Mouse (Mus musculus) intestine, postnatal 0 days (tissue): ENCODE measurements around the gene Arhgdia. TPM values are rescaled to one million over a fixed set of nuclear protein-coding genes. Genes with fewer than 3 reads are reported as not detected.
"Not testable (repeated sequence)": the region's sequence is repeated elsewhere in the genome, so short reads cannot be mapped to it uniquely, and the experiment has no call there.

Experiments
- ATAC-seq: fragments of 200-750 bp; cut with Nextera tagmentation; 2 replicates; pipeline ENCODE4 v1.8.0; 2017; ENCODE audit warnings: mild to moderate bottlenecking, moderate TSS enrichment, moderate library complexity
- H3K27ac ChIP-seq: fragments of 300-500 bp; sonication (generic); 2 replicates; pipeline ENCODE4 v1.5.1; 2014; ENCODE audit warnings: mild to moderate bottlenecking, low read depth, low read length, moderate library complexity
- H3K27me3 ChIP-seq: fragments of 300-500 bp; sonication (generic); replicated peaks from 2 replicates; pipeline ENCODE4 v1.6.1; 2014; ENCODE audit warnings: low read length, mixed read lengths; ENCODE audit not compliant: control insufficient read depth, insufficient read depth
- H3K36me3 ChIP-seq: fragments of 300-500 bp; sonication (generic); 2 replicates; pipeline ENCODE4 v1.6.1; 2014; ENCODE audit warnings: mild to moderate bottlenecking, moderate library complexity; ENCODE audit not compliant: control insufficient read depth, insufficient read depth
- H3K4me1 ChIP-seq: fragments of 300-500 bp; sonication (generic); replicated peaks from 2 replicates; pipeline ENCODE4 v1.6.1; 2014; ENCODE audit warnings: antibody characterized with exemption, low read length, mixed read lengths; ENCODE audit not compliant: control insufficient read depth, insufficient read depth
- H3K4me2 ChIP-seq: fragments of 300-500 bp; sonication (generic); replicated peaks from 2 replicates; pipeline ENCODE4 v1.6.1; 2014; ENCODE audit warnings: low read depth, mild to moderate bottlenecking, moderate library complexity
- H3K4me3 ChIP-seq: fragments of 300-500 bp; sonication (generic); 2 replicates; pipeline ENCODE4 v1.5.1; 2014; ENCODE audit warnings: low read depth, low read length
- H3K9ac ChIP-seq: fragments of 300-500 bp; sonication (generic); 2 replicates; pipeline ENCODE4 v1.6.1; 2014; ENCODE audit warnings: mild to moderate bottlenecking, low read depth, low read length
- H3K9me3 ChIP-seq: fragments of 300-500 bp; sonication (generic); 2 replicates; pipeline ENCODE4 v1.6.1; 2016; ENCODE audit warnings: mixed run types; ENCODE audit not compliant: control insufficient read depth
- CTCF ChIP-seq: sonication (generic); IDR thresholded peaks from 2 replicates; pipeline ENCODE4 v1.5.1; 2016; ENCODE audit warnings: low read depth, mild to moderate bottlenecking, control low read depth, antibody characterized with exemption, moderate library complexity
- WGBS: fragments of 180-500 bp; shearing (Covaris S2); extraction: QIAGEN DNeasy Blood & Tissue Kit; methylation state at CpG from one replicate; pipeline ENCODE4 v1.1.7; 2014; 5-methylcytosine and 5-hydroxymethylcytosine counted together
- polyA plus RNA-seq: library from polyadenylated mRNA; unstranded; fragments of >200 nt; fragmentation: Nextera tagmentation; extraction: Ambion mirVana; gene quantifications from 2 replicates; pipeline ENCODE4 v1.2.1, GENCODE M21; 2015

The Arhgdia gene
- polyA plus RNA-seq, 1 experiment from 2014 or later, result 493 TPM

- no peak for ATAC-seq
- Histone ChIP-seq H3K27ac (no peak overlapping the region), H3K9me3 (no peaks in the 10 kb centered on the region), H3K36me3 (peaks cover 44% of the 10 kb centered on the region), H3K27me3 (no peaks in the 10 kb centered on the region), H3K9ac (peak overlapping the region; percentile 97), H3K4me3 (peak overlapping the region; percentile 65), H3K4me1 (0 out of 2 replicates have a peak, but pooled peaks cover 6% of the 10 kb centered on the region), H3K4me2 (peak overlapping the region; percentile 77)
- WGBS, result 47% methylated on average over 17 of the region's 17 CpGs
- no peak for TF ChIP-seq CTCF
These were observed 17.6 kb upstream of the Arhgdia start for GRCm38 (mm10) chr11:120598990-120599549.

- Histone ChIP-seq H3K4me3 (peak within 1 kb of the TSS; percentile 65), H3K9ac (peak within 1 kb of the TSS; percentile 97), H3K27ac (peak within 1 kb of the TSS; percentile 94), H3K36me3 (peaks cover 43% of the 10 kb centered on the region), H3K27me3 (no peaks in the 10 kb centered on the region), H3K4me1 (0 out of 2 replicates have a peak, but pooled peaks cover 6% of the 10 kb centered on the region), H3K4me2 (peak within 1 kb of the TSS; percentile 77), H3K9me3 (no peaks in the 10 kb centered on the region)
- WGBS, result under 1% methylated on average over 87 of the region's 88 CpGs
- TF ChIP-seq CTCF, result no peak; the same call in 1 of the 2 replicates
- peak; percentile 99 for ATAC-seq
These were observed 17.0 kb upstream of the Arhgdia start, which contains the start of the genes Alyref and Anapc11 for GRCm38 (mm10) chr11:120598283-120598989. Alyref (minus strand) TSS chr11:120598365. Anapc11 (plus strand) TSS chr11:120598421.

GRCm38 (mm10) chr11:120597240-120598235, 16.1 kb upstream of the Arhgdia start:
- Histone ChIP-seq H3K9ac (peak overlapping the region; percentile 97), H3K27ac (peak overlapping the region; percentile 94), H3K9me3 (no peaks in the 10 kb centered on the region), H3K27me3 (no peaks in the 10 kb centered on the region), H3K4me2 (peak overlapping the region; percentile 77), H3K36me3 (peaks cover 44% of the 10 kb centered on the region), H3K4me3 (peak overlapping the region; percentile 65), H3K4me1 (0 out of 2 replicates have a peak, but pooled peaks cover 6% of the 10 kb centered on the region)
- 2% methylated on average over 80 of the region's 99 CpGs for WGBS
- ATAC-seq, result peak; percentile 39
- no peak for TF ChIP-seq CTCF

- H3K4me1 ChIP-seq, result no peaks in the 10 kb centered on the region
- no peak overlapping the region for H3K9ac ChIP-seq
- H3K4me2 ChIP-seq, result no peak overlapping the region
- H3K36me3 ChIP-seq, result peaks cover 58% of the 10 kb centered on the region
- ATAC-seq, result no peak
- no peak for TF ChIP-seq CTCF
- H3K9me3 ChIP-seq, result no peaks in the 10 kb centered on the region
- H3K27me3 ChIP-seq, result no peaks in the 10 kb centered on the region
- H3K4me3 ChIP-seq, result no peak overlapping the region
- WGBS, result 87% methylated on average over 6 of the region's 6 CpGs
- no peak overlapping the region; the same call in 1 of the 2 replicates for H3K27ac ChIP-seq
These were observed 7.1 kb upstream of the Arhgdia start for GRCm38 (mm10) chr11:120588531-120588930.

GRCm38 (mm10) chr11:120583937-120584336, 2.5 kb upstream of the Arhgdia start:
- H3K36me3 ChIP-seq, result peaks cover 36% of the 10 kb centered on the region
- no peak overlapping the region for H3K27ac ChIP-seq
- no peak overlapping the region for H3K4me2 ChIP-seq
- H3K4me3 ChIP-seq, result no peak overlapping the region
- no peak overlapping the region for H3K9ac ChIP-seq
- TF ChIP-seq CTCF, result 0 out of 2 replicates have a peak, but pooled peaks have one; percentile 9
- no peaks in the 10 kb centered on the region for H3K27me3 ChIP-seq
- no peak for ATAC-seq
- no peaks in the 10 kb centered on the region for H3K9me3 ChIP-seq
- 0 out of 2 replicates have a peak, but pooled peaks cover 14% of the 10 kb centered on the region for H3K4me1 ChIP-seq
- WGBS, result 100% methylated on average over 1 of the region's 1 CpGs

GRCm38 (mm10) chr11:120582982-120583293, 1.5 kb upstream of the Arhgdia start:
- Histone ChIP-seq H3K36me3 (peaks cover 37% of the 10 kb centered on the region), H3K4me1 (0 out of 2 replicates have a peak, but pooled peaks cover 14% of the 10 kb centered on the region)
- not testable (repeated sequence) for H3K27ac ChIP-seq, H3K27me3 ChIP-seq, ATAC-seq, H3K9ac ChIP-seq, H3K4me3 ChIP-seq, H3K4me2 ChIP-seq, H3K9me3 ChIP-seq
- 97% methylated on average over 2 of the region's 2 CpGs for WGBS
